Mouse (Mus musculus) cerebellum, postnatal 14 days (tissue): ENCODE measurements around the gene Calm1.
"Not testable (repeated sequence)": the region's sequence is repeated elsewhere in the genome, so short reads cannot be mapped to it uniquely, and the experiment has no call there.

Source experiments
- DNase-seq, 2 experiments: peaks; one replicate each; pipeline ENCODE4 v3.0.0; 2021; ENCODE audit warnings: mixed read lengths in 2 of 2

Gene Calm1

DNA sequence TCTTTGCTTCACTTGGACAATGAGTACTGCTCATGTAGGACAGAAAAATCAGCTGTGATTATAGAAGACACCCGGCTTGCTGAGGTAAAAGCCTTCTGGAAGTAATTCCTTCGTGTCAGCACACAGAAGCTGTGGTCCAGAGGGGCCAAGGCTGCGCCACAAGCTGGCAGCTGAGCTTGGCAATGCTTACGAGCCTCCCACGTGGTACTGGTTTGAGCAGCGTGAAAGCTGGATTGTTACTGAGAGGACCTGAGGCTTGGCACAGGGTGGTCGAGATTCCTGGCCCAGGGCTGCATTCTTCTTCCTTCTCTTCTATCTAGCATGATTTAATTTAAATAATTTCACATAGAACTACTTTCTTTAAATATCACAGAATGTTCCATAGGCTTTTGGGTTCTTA, 2.4 kb upstream of the Calm1 start:
- DNase-seq, result no peak

GRCm38 (mm10) chr12:100199891-100200644, 833 bp downstream of the Calm1 start:
- peak; percentile 73 to 79 for DNase-seq

DNA sequence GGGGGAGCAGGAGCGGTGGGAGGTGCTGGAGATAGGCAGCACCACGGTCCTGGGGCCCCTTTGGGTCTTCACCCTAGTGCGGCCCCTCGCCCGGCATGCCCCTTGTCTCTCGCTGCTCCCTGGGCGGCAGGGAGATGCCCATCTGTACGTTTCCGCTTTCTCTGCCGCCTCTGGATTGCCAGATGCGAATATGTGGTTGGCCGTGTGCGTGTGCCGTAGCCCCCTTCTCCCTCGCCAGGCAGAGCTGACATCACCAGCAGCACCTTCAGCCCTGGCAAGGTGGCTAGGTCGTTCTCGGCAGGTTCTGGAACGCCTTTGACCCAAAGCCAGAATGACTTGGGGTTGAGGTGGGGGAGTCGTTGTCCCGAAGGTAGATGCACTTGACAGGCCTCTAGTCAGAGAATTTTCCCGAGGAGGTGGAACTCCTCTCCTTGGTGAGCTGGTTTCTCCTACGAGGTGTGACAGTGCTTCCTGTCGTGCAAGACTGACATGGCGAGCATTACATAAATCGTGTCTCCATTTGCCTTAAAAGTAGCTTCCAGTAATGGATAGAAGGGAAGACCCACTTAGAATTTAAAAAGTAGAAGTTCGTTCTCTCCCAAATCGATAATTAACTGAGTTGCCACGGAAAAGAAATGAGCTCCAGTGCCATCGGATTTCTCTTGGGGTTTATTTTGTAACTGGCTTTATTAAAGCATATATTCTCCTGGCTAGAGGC, 1.6 kb downstream of the Calm1 start:
- peak; percentile 59 to 61 for DNase-seq

- DNase-seq, result no peak
These were observed 2.1 kb downstream of the Calm1 start for GRCm38 (mm10) chr12:100201363-100201711.

- peak; percentile 98 for DNase-seq
These were observed 2.6 kb downstream of the Calm1 start for GRCm38 (mm10) chr12:100201838-100202237.

- no peak for DNase-seq
These were observed 4.5 kb downstream of the Calm1 start for GRCm38 (mm10) chr12:100203759-100204158.

GRCm38 (mm10) chr12:100205156-100205555, 5.9 kb downstream of the Calm1 start:
- no peak for DNase-seq

DNA sequence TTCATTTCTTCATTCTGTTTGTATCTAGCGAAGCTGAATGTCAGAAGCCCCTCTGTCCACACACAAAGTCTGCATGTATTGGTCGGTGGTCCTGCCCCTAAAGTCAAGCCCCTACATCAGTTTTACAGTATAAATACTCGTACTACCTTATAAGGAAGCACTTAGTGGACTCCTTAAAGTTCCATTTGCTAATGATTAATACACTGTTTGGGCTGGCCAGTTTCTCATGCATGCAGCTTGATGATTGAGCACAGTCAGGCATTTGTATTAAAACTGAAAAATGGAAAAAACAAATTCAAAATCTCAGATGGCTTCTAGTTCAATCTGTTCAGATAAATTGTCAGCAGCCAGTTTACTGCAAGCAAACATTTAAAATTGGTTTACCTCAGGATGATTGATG, 7.3 kb downstream of the Calm1 start:
- no peak for DNase-seq

- no peak for DNase-seq
These were observed 7.7 kb downstream of the Calm1 start for GRCm38 (mm10) chr12:100206926-100207325.

- DNase-seq, result no peak
These were observed 10.7 kb downstream of the Calm1 start for GRCm38 (mm10) chr12:100209701-100210478.

DNA sequence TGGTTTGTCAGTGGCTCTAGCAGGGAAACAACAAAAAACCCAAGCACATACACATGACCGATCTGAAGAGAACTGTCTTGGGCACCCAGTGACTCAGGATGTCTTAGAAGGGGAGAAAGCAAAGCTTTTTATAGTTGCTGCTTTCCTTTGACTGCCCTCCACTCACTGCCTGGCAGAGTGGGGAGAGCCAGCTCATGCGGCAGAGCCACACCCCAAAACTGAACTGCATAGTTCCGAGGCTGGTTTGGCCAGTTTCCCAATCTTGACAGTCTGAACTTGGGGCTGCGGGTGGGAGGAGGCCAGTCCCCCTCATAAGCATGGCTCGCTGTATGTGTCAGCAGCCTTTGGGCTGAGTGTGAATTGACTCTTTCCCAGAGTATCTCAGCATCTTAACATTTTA, 11.7 kb downstream of the Calm1 start:
- no peak for DNase-seq

GRCm38 (mm10) chr12:100211453-100212185, 12.4 kb downstream of the Calm1 start:
- peak in 1 of 2 experiments; percentile 8 for DNase-seq

- peak; percentile 54 to 59 for DNase-seq
These were observed 13.2 kb downstream of the Calm1 start for GRCm38 (mm10) chr12:100212397-100212796.

- DNase-seq, result no peak
These were observed 13.9 kb downstream of the Calm1 start for GRCm38 (mm10) chr12:100213162-100213561.

DNA sequence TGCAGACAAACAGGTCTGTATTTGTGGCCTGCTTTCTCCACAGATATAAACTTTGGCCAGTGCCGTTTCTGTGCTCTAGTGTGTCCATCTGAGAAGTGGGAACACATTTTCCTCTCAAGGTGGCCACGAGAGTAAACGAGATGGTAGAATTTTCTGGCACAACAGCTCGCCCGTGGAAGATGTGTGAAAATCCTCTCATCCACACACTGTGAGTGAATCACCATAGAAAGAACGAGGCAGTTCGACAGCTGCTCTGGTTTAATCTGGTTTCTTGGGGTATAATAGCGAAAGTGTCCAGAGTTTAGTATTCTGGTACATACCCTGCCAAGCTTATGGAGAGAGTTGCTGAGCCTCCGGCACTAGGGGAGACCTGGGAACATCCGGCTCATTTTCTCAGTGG, 14.9 kb downstream of the Calm1 start:
- no peak for DNase-seq

DNA sequence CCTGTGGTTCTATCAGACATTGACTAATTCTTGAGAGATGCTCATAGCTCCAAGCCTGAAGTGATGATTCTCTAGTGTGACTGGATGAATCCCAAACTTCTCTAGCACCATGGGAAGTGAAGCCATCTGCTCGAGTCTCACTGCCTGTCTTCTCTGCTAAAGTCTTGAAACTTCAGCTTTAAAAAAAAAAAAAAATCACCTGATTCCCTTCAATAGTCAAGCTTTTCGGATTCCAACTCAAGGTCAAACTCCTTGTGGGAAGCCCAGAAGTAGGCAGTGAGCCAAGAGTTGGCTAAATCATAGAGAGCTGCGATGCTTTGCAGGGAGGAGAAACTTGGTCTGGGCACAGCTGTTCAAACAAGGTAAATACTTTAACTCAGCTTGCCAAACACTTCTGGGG, 15.5 kb downstream of the Calm1 start:
- no peak for DNase-seq

- not testable (repeated sequence) for DNase-seq
These were observed 17.9 kb downstream of the Calm1 start for GRCm38 (mm10) chr12:100217087-100217486.

DNA sequence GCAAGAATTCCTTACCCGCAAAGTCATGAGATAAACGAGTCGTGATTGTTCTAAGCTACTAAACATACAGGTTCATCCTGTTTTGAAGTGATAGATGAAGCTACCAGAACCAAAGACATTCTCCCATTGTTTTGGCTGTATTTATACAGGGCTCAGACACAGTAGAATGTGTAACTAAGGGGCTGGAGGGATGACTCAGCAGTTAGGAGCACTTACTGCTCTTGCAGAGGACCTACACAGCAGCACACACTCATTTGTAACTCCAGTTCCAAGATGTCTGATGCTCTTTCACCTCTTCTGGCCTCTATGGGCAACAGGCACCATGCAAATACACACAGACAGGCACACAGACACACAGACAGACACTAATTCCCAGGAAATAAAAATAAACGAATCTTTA, 20.8 kb downstream of the Calm1 start:
- no peak for DNase-seq

DNA sequence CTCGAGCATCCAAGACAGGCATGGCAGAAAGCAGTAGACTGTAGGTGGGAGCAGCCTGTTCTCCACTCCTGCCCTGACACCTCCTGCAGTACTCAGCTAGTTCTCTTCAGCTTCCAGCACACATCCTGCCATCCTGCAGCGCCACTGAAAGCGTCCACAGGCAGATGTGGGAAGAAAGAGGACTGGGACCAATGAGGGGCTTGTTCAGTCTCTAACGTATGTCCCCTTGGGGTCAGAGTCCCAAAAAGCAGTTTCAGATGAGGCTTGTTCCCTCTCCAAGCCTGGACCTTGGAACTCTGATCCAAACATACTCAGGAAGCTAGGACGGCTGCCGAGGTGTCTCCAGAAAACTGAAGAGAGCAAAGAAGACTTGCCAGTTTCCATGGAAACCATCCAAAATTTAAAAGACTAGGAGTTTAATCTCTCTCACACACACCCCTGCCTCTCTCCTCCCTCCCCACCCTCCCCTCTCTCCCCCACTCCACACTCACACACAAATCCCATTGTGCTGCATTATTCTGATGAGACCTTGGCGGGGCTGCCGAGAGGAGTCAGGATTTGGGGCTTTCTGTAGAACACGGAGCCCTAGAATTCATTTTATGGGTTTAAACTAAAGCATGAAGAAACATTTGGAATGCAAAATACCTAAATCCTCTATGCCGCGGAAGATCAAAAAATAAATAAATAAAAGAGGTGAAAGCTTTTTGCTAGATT, 22.5 kb downstream of the Calm1 start:
- no peak for DNase-seq

GRCm38 (mm10) chr12:100222322-100222993, 23.2 kb downstream of the Calm1 start:
- DNase-seq, result no peak

DNA sequence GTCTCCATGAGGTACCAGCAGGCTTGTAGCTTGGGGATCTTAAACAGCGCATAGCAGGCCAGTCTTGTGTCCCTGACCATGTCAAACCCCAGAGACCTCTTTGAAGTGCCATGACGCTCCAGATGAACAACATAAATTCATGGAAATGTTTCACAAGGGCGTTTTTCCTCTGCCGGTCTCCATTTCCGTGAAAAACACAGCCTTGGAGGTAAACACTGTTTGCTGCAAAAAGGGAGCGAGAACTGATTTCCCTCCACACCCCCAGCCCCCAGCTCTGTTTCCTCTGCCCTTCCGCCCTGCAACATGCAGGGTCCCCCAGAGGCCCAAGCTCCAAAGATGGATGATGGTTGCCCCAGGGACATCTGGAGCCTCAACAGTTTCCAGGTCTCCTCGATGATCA, 24.3 kb downstream of the Calm1 start:
- DNase-seq, result no peak

- peak in 1 of 2 experiments; percentile 51 for DNase-seq
These were observed 26.0 kb downstream of the Calm1 start for GRCm38 (mm10) chr12:100225196-100225595.
